Mouse (Mus musculus): ENCODE results near the gene Rnf10.

Rnf10 gene

DNA sequence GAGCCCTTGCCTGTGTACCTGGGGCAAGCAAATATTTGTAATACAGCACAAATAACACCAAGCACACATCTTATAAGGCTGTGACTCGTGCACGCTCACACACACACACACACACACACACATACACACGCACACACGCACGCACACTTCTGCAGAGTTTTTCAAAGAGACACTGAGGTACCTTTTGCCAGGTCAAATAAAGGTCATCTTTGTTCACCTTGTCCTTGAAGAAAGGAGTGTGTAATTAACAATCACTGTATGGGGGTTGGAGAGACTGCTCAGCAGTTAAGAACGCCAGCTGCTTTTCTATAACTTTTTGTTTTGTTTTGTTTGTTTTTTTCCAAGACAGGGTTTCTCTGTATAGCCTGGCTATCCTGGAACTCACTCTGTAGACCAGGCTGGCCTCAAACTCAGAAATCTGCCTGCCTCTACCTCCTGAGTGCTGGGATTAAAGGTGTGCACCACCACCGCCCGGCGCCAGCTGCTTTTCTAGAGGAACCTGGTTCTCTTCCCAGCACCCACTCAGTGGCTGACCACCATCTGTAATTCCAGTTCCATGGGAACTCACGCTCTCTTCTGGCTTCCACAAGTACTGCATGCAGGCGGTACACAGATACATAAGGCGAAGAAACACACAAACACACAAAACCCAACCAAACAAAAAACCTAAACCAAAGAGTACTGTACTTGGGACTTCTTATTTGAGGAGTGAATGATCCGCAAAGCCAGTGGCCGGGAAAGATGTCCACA, 39.5 kb downstream of the Rnf10 start:
- DNase-seq, result no peak

DNA sequence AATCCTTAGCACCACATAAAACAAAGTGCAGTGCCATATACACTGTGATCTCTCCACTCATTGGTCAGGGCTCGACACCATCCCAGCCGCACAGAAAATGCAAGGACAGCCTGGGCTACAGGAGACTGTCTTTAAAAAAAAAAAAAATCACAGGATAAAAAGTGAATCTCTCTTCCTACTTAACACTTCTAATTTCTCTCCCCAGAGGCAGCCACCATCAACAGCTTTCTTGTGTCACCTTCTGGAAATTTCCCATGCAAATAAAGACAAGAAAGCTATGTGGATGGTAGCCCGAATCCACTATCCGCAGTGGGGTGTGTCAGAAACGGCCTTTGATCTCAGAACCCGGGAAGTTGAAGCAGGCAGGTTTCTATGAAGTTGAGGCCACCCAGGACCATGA, 40.2 kb downstream of the Rnf10 start:
- no peak for DNase-seq

- no peak for DNase-seq
Measured at GRCm38 (mm10) chr5:115231552-115232120, 41.1 kb downstream of the Rnf10 start.

DNA sequence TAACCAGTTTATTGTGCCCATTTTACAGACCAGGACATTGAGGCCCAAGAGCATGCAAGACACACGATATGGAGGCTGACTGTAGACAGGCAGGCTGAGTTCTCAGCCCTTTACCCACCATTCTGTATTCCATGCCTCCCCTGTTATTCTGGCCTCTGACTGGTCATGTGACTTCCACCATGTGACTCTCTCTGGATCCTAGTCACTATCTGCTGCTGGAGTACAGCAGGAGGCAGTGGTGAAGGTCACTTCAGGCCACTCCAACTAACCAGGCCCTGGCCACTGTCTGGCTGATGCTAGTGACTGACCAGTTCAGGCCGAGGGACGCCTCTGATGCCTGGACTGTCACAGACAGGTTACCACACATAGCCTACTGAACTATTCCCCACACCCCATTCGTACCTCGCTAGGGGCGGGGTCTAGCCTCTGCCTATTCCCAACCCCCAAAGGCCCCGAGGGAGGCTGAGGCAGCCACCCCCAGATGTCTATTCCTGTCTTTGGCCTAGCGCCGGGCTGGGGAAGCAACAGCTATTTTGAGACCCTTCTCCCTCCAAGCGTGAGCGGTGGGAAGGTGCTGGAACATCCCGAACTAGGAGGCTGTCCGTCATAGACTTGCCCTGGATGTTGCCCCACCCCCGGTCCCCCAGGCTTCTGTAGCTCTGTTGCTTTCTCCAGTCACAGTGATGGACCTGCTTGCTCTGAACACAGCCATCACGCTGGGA, 41.7 kb downstream of the Rnf10 start:
- peak; percentile 51 for DNase-seq

- no peak for DNase-seq
Measured at GRCm38 (mm10) chr5:115222485-115222884, 50.2 kb downstream of the Rnf10 start.

DNA sequence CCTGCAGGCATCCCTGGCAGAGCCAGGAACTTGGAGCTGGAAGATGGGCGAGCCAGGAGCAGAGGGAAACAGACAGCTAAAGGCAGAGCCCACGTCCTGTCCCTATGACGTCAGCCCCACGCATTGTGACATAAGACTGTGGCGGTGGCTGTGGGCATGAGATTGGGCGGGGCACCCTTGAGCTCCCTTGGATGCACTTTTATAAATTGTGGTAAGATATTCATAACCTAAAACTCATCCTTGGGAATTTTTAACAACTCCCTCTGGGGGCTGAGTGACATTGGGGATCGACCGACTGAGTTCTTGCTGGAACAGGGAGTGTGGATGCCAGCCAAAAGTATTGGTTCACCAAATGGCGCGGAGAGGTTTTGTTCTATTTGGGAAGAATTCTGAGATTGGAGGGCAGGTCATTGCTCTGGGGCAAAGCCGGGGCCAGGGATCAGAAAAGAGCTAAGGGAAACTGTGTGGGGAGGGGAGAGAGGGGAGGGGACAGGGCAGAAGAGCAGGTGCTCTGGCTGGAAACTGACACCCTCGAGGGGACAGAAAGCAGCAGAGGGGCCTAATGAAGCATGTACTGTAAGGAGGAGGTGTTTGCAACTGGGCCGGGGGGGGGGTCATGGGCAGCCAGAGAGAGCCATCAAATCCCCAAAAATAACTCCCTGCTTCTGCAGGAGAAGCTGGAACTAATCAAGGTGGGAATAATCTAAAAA, 51.6 kb downstream of the Rnf10 start:
- DNase-seq, result peak; percentile 61

- no peak for DNase-seq
Measured at GRCm38 (mm10) chr5:115217998-115218397, 54.7 kb downstream of the Rnf10 start.

- DNase-seq, result no peak
Measured at GRCm38 (mm10) chr5:115215273-115216185, 57.2 kb downstream of the Rnf10 start.

GRCm38 (mm10) chr5:115214864-115215263, 57.8 kb downstream of the Rnf10 start:
- DNase-seq, result no peak

DNA sequence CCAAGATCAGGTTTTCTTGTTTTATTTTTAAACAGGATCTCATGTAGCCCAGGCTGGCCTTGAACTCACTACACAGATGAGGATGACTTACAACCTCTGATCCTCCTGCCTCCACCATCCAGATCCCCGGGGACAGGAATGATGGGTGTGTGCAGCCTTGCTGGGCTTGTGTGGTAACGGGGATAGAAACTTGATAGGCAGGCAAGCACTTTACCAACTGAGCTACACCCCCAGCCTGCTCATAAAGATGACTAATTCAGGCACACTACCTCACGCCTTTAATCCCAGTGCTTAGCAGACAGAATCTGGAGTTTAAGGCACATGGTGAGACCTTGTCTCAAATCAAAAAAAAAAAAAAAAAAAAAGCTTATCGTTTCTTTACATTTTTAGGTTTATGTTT, 59.8 kb downstream of the Rnf10 start:
- no peak for DNase-seq

DNA sequence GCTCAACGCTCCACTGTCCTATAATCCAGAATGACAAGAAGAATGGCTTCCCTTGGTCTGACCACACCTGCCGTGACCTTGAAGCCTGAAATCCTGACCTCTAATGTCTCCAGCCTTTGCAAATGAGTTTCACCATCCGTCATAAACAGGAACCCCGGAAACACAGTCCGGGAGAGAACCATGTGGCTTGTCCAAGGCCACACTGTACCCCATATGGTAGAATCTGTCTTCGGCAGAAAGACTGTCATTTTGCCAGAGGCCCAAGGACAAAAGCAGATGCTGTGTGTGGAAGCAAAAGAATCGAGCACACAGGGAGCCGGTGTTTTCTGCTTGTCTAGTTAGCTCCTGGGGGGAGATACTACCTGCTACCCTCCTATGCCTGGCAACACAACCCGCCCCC, 60.2 kb downstream of the Rnf10 start:
- DNase-seq, result no peak

- no peak for DNase-seq
Measured at GRCm38 (mm10) chr5:115210380-115210779, 62.3 kb downstream of the Rnf10 start.

- DNase-seq, result no peak
Measured at GRCm38 (mm10) chr5:115208601-115209000, 64.1 kb downstream of the Rnf10 start.

- no peak for DNase-seq
Measured at GRCm38 (mm10) chr5:115207892-115208291, 64.8 kb downstream of the Rnf10 start.

DNA sequence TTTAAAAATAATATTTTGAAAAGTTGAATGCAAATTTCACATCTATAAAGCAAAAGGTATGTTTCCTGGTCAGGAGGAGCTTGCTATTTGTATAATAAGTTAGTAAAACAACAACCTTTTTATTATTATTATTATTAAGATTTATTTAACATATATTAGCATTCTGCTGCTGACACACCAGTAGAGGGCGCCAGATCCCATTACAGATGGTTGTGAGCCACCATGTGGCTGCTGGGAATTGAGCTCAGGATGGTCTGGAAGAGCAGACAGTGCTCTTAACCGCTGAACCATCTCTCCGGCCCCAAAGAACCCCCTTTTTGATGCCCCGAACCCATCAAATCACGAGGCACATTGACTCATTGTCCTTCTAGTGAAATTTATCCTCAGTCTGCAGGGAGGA, 65.5 kb downstream of the Rnf10 start:
- DNase-seq, result no peak

DNA sequence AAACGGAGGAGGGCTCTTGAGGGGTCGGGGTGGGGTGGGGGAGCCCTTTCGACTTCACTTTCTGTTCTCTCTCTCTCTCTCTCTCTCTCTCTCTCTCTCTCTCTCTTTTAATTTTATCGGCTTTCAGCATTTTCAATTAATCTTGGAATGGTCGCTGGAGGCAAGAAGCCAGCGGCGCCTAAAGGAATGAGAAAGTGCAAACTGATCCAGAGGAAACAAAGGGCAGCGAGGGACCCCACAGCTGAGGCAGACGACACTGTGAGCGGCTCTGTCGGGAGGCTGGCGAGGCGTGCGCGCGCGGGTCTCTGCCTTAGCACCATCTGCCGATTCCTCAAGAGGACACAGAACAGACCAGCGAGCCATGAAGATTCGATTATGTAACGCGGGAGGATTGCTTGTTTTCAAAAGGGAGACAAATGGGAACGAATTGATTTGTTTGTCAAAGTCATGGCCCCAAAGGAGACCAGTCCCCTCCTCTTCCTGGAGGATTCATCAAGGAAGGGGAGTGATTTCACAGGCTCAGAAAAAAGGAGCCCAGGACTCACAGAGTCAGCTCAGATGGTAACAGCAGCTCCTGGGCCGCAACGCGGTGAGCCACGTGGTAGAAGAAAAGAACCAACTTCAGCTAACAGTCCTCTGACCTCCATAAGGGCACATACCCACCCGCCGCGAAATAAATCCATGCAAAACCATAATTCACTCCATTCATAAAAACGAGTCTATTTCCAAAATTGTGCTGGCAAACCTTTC, 68.0 kb downstream of the Rnf10 start:
- peak; percentile 65 for DNase-seq

DNA sequence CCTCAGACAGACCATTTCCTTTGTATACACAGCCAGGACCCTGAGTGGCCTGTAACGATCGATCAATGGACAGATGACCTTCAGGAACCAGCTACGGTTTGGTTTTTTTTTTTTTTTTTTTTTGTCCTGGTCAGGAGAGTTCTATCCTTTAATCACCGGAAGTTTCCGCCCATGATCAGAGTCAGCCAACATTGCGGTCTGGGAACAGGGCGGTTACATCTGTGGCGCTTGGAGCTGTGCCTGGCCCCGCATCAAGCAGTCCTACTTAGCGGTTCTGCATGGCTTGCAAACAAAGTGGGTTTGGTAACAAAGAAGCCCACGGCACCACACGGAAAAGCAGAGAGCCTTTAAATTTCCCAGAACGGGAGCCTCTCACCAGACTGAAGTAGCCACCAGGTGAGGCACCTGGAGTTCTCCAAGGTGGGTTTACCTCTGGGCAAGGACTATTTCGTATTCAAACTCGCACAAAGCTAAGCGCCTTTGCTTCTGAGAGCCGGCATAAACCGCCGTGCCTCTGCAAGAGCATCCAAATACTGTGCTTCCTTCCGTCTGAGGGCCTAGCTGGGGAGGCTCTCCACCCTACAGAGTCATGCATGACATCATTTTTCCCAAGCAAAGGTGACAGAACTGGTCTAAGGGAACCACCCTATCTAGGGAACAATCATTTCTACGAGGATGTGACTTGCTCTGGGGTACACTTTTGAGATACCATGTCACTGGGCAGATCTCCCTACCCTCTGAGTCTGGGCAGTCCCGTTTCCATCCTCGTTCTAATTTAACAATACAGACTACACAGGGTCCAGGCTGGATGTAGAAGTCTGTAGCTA, 68.8 kb downstream of the Rnf10 start:
- no peak for DNase-seq

- no peak for DNase-seq
Measured at GRCm38 (mm10) chr5:115194626-115195221, 78.0 kb downstream of the Rnf10 start.

GRCm38 (mm10) chr5:115193669-115194625, 78.8 kb downstream of the Rnf10 start, which contains the start of gene Cabp1:
TSS of gene Cabp1 (minus strand) at chr5:115194381.
- peak; percentile 75 for DNase-seq
